Mouse (Mus musculus) urinary bladder, adult 18-20 months (tissue): ENCODE data around the gene Olfr8.
"Not testable (repeated sequence)": the region's sequence is repeated elsewhere in the genome, so short reads cannot be mapped to it uniquely, and the experiment has no call there.

Source experiments
- DNase-seq, 2 experiments: peaks; one replicate each; pipeline ENCODE4 v3.0.0; 2022; ENCODE audit warnings: low spot score in 2 of 2, mixed read lengths in 2 of 2

Olfr8 gene

GRCm38 (mm10) chr10:78950336-78950735 is at the start of gene Olfr8:
TSS of gene Olfr8 (plus strand) at chr10:78950636.
- not testable (repeated sequence) for DNase-seq

GRCm38 (mm10) chr10:78912871-78913270 is 37.6 kb upstream of the Olfr8 start, which contains the start of gene Olfr1354:
TSS of gene Olfr1354 (plus strand) at chr10:78913171.
- not testable (repeated sequence) for DNase-seq

GRCm38 (mm10) chr10:78963009-78963408 is 12.6 kb downstream of the Olfr8 start, which contains the start of gene Olfr1353:
TSS of gene Olfr1353 (plus strand) at chr10:78963309.
- DNase-seq = not testable (repeated sequence)

- DNase-seq = no peak
Measured at GRCm38 (mm10) chr10:78980750-78981149, 30.3 kb downstream of the Olfr8 start, which contains the start of gene Olfr1352. TSS of gene Olfr1352 (plus strand) at chr10:78981050.
